Mouse (Mus musculus): Measurements from ENCODE around the gene Ntrk2. TPM values are rescaled to one million over a fixed set of nuclear protein-coding genes. Genes with fewer than 3 reads are reported as not detected.
A peak's percentile ranks its signal among the peaks of the same experiment; 100 is the strongest.
"Not testable (repeated sequence)": the region's sequence is repeated elsewhere in the genome, so short reads cannot be mapped to it uniquely, and the experiment has no call there.

The Ntrk2 gene
- total RNA-seq, 2 experiments from 2014 or later = 313 to 329 TPM

- TF ChIP-seq CTCF (conservative IDR thresholded peaks at IDR 0.05) = no peak
- H3K4me3 ChIP-seq = peak overlapping the region; percentile 55
- peak; percentile 70 to 83 for DNase-seq (ENCODE audit: low spot score in 2 of 2)
- H3K27ac ChIP-seq = peak overlapping the region; percentile 70
Observed at GRCm38 (mm10) chr13:59011530-59011903, 205.1 kb downstream of the Ntrk2 start.

GRCm38 (mm10) chr13:59015360-59015759 is 209.0 kb downstream of the Ntrk2 start:
- DNase-seq (ENCODE audit: low spot score in 2 of 2) = no peak
- no peak for TF ChIP-seq CTCF (conservative IDR thresholded peaks at IDR 0.05)
- Histone ChIP-seq H3K4me3 (no peak overlapping the region), H3K27ac (no peak overlapping the region)

- no peak for DNase-seq (ENCODE audit: low spot score in 2 of 2)
- TF ChIP-seq CTCF (conservative IDR thresholded peaks at IDR 0.05) = no peak
- H3K27ac ChIP-seq = no peak overlapping the region
- H3K4me3 ChIP-seq = no peak overlapping the region
Observed at GRCm38 (mm10) chr13:59017121-59017520, 210.8 kb downstream of the Ntrk2 start.

- TF ChIP-seq CTCF (conservative IDR thresholded peaks at IDR 0.05) = no peak
- no peak overlapping the region for H3K27ac ChIP-seq
- DNase-seq (ENCODE audit: low spot score in 2 of 2) = no peak
- no peak overlapping the region for H3K4me3 ChIP-seq
Observed at GRCm38 (mm10) chr13:59022251-59023042, 216.1 kb downstream of the Ntrk2 start.

- TF ChIP-seq CTCF (conservative IDR thresholded peaks at IDR 0.05) = no peak
- no peak overlapping the region for H3K4me3 ChIP-seq
- no peak for DNase-seq (ENCODE audit: low spot score in 2 of 2)
- H3K27ac ChIP-seq = no peak overlapping the region
Observed at GRCm38 (mm10) chr13:59025653-59026052, 219.3 kb downstream of the Ntrk2 start.

GRCm38 (mm10) chr13:59027436-59027835 is 221.1 kb downstream of the Ntrk2 start:
- TF ChIP-seq CTCF (conservative IDR thresholded peaks at IDR 0.05) = no peak
- no peak for DNase-seq (ENCODE audit: low spot score in 2 of 2)
- Histone ChIP-seq H3K27ac (no peak overlapping the region), H3K4me3 (no peak overlapping the region)

- Histone ChIP-seq H3K4me3 (no peak overlapping the region), H3K27ac (no peak overlapping the region)
- TF ChIP-seq CTCF (conservative IDR thresholded peaks at IDR 0.05) = no peak
- DNase-seq (ENCODE audit: low spot score in 2 of 2) = no peak
Observed at GRCm38 (mm10) chr13:59028546-59028945, 222.2 kb downstream of the Ntrk2 start.

- TF ChIP-seq CTCF (conservative IDR thresholded peaks at IDR 0.05) = no peak
- DNase-seq (ENCODE audit: low spot score in 2 of 2) = peak in 1 of 2 experiments; percentile 50
- H3K4me3 ChIP-seq = no peak overlapping the region
- H3K27ac ChIP-seq = peak overlapping the region; percentile 37; the same call in 1 of the 2 replicates
Observed at GRCm38 (mm10) chr13:59030574-59030973, 224.2 kb downstream of the Ntrk2 start.

- Histone ChIP-seq H3K4me3 (0 out of 2 replicates have a peak overlapping the region, but pooled peaks have one; percentile 4), H3K27ac (peak overlapping the region; percentile 89)
- DNase-seq (ENCODE audit: low spot score in 2 of 2) = no peak
- no peak for TF ChIP-seq CTCF (conservative IDR thresholded peaks at IDR 0.05)
Observed at GRCm38 (mm10) chr13:59040156-59040915, 234.0 kb downstream of the Ntrk2 start.

GRCm38 (mm10) chr13:59041013-59041764 is 234.8 kb downstream of the Ntrk2 start:
- H3K27ac ChIP-seq = peak overlapping the region; percentile 89
- peak; percentile 57 to 78 for DNase-seq (ENCODE audit: low spot score in 2 of 2)
- no peak for TF ChIP-seq CTCF (conservative IDR thresholded peaks at IDR 0.05)
- no peak overlapping the region for H3K4me3 ChIP-seq

- Histone ChIP-seq H3K27ac (no peak overlapping the region), H3K4me3 (no peak overlapping the region)
- no peak for TF ChIP-seq CTCF (conservative IDR thresholded peaks at IDR 0.05)
- DNase-seq (ENCODE audit: low spot score in 2 of 2) = no peak
Observed at GRCm38 (mm10) chr13:59052188-59052587, 245.8 kb downstream of the Ntrk2 start.

GRCm38 (mm10) chr13:59054331-59054730 is 248.0 kb downstream of the Ntrk2 start:
- H3K27ac ChIP-seq; DNase-seq (ENCODE audit: low spot score in 2 of 2); H3K4me3 ChIP-seq: not testable (repeated sequence)

GRCm38 (mm10) chr13:59056859-59057258 is 250.5 kb downstream of the Ntrk2 start:
- no peak for DNase-seq (ENCODE audit: low spot score in 2 of 2)
- TF ChIP-seq CTCF (conservative IDR thresholded peaks at IDR 0.05) = no peak
- no peak overlapping the region for H3K4me3 ChIP-seq
- no peak overlapping the region for H3K27ac ChIP-seq

All from layer of hippocampus, adult 2 months (tissue).